Mouse (Mus musculus): ENCODE results near the gene S100g. TPM values are rescaled to one million over a fixed set of nuclear protein-coding genes. Genes with fewer than 3 reads are reported as not detected.

S100g gene
- total and polyA plus RNA-seq, 3 experiments: not detected

GRCm38 (mm10) chrX:162967456-162967855 lies 3.1 kb upstream of the S100g start:
- TF ChIP-seq SMC3 (IDR thresholded peaks at IDR 0.05; ENCODE audit: low read depth, low read length): no peak
- TF ChIP-seq EP300 (IDR thresholded peaks at IDR 0.05; ENCODE audit: low read length): peak; percentile 68
- no peak for TF ChIP-seq POLR2AphosphoS2 (IDR thresholded peaks at IDR 0.05; ENCODE audit: low read depth, low read length)
- no peak for TF ChIP-seq TBP (conservative IDR thresholded peaks at IDR 0.05; ENCODE audit: low read depth, low read length)
- no peak for TF ChIP-seq NELFE (IDR thresholded peaks at IDR 0.05; ENCODE audit: low read depth, low read length)
- 0 out of 2 replicates have a peak, but pooled peaks have one; percentile 38 for TF ChIP-seq JUND (conservative IDR thresholded peaks at IDR 0.05; ENCODE audit: low read depth, low read length)
- no peak for TF ChIP-seq MXI1 (IDR thresholded peaks at IDR 0.05; ENCODE audit: low read depth, low read length)
- no peak for TF ChIP-seq RAD21 (IDR thresholded peaks at IDR 0.05; ENCODE audit: low read depth, low read length)
- TF ChIP-seq CTCF (conservative IDR thresholded peaks at IDR 0.05 in 1 of 2, IDR thresholded peaks at IDR 0.05 in 1 of 2; ENCODE audit: low read depth in 2 of 2, low read length in 2 of 2): no peak
- no peak for TF ChIP-seq MAFK (IDR thresholded peaks at IDR 0.05; ENCODE audit: insufficient replicate concordance, low read length)
- no peak for TF ChIP-seq MYC (IDR thresholded peaks at IDR 0.05; ENCODE audit: low read depth, low read length)
- no peak for TF ChIP-seq CHD2 (IDR thresholded peaks at IDR 0.05; ENCODE audit: low read length)
- no peak for TF ChIP-seq MAX (IDR thresholded peaks at IDR 0.05; ENCODE audit: low read length)
- TF ChIP-seq E2F4 (IDR thresholded peaks at IDR 0.05; ENCODE audit: insufficient replicate concordance, low read depth, low read length): no peak
- no peak for TF ChIP-seq ZNF384 (IDR thresholded peaks at IDR 0.05; ENCODE audit: low read depth, low read length)
- peak; percentile 69 for TF ChIP-seq ETS1 (conservative IDR thresholded peaks at IDR 0.05; ENCODE audit: low read depth, low read length)
- no peak for TF ChIP-seq BHLHE40 (IDR thresholded peaks at IDR 0.05; ENCODE audit: low read depth, low read length)
- TF ChIP-seq IRF4 (IDR thresholded peaks at IDR 0.05; ENCODE audit: low read depth, low read length): no peak
- TF ChIP-seq HCFC1 (IDR thresholded peaks at IDR 0.05; ENCODE audit: low read depth, low read length): no peak
- no peak for TF ChIP-seq ZMIZ1 (IDR thresholded peaks at IDR 0.05; ENCODE audit: low read depth, low read length)
- no peak for TF ChIP-seq ZKSCAN1 (IDR thresholded peaks at IDR 0.05; ENCODE audit: borderline replicate concordance, low read depth, low read length)
- no peak for TF ChIP-seq KAT2A (IDR thresholded peaks at IDR 0.05; ENCODE audit: insufficient replicate concordance, low read length)
- TF ChIP-seq RCOR1 (conservative IDR thresholded peaks at IDR 0.05; ENCODE audit: low read depth, low read length): no peak
- no peak for TF ChIP-seq PAX5 (IDR thresholded peaks at IDR 0.05; ENCODE audit: low read length)
- no peak for TF ChIP-seq USF2 (conservative IDR thresholded peaks at IDR 0.05; ENCODE audit: low read depth, low read length)
- TF ChIP-seq JUN (IDR thresholded peaks at IDR 0.05; ENCODE audit: insufficient read depth, low read depth, low read length): peak; percentile 66; the same call in 1 of the 2 replicates
- no peak for TF ChIP-seq ELF1 (IDR thresholded peaks at IDR 0.05; ENCODE audit: low read depth, low read length)
- TF ChIP-seq UBTF (IDR thresholded peaks at IDR 0.05; ENCODE audit: low read depth, low read length): no peak
- TF ChIP-seq NRF1 (IDR thresholded peaks at IDR 0.05; ENCODE audit: low read depth, low read length): no peak
- in situ Hi-C loops (cut with MboI; ENCODE audit: low pct_ligation_motif_present, low pct_unique_long_range_greater_than_20kb, low sequenced_read_pairs): no loop called here
- no peak for DNase-seq (ENCODE audit: extremely low read depth)
- H3K79me2 ChIP-seq (replicated peaks; ENCODE audit: control insufficient read depth, extremely low read depth, insufficient read depth, poor library complexity, severe bottlenecking): no peaks in the 10 kb centered on the region
- H3K4me3 ChIP-seq (replicated peaks in 1 of 3; ENCODE audit: low read depth in 2 of 3, low read length in 2 of 3, poor library complexity in 1 of 3): no peak overlapping the region
- H3K36me3 ChIP-seq (replicated peaks in 1 of 2; ENCODE audit: control insufficient read depth in 1 of 2, insufficient read depth in 1 of 2, low read length in 1 of 2): no peaks in the 10 kb centered on the region
- dilution Hi-C loops (cut with MboI; ENCODE audit: extremely low pct_ligation_motif_present, extremely low pct_unique_long_range_greater_than_20kb, low sequenced_read_pairs): no loop called here
- no peaks in the 10 kb centered on the region for H3K4me1 ChIP-seq (ENCODE audit: control insufficient read depth in 1 of 2, insufficient read depth in 2 of 2)
- no peak overlapping the region for H3K27ac ChIP-seq (ENCODE audit: insufficient read depth, low read depth)
- no peak overlapping the region for H3K4me2 ChIP-seq (ENCODE audit: insufficient read depth, low read depth, poor library complexity, severe bottlenecking)
- no peaks in the 10 kb centered on the region for H3K9me3 ChIP-seq (replicated peaks; ENCODE audit: low read length)
- H3K9ac ChIP-seq (ENCODE audit: insufficient read depth, low read depth): no peak overlapping the region
- no peaks in the 10 kb centered on the region for H3K27me3 ChIP-seq (replicated peaks)

Measured in CH12.LX (cell line).